Mouse (Mus musculus): Measurements from ENCODE around the gene Dleu7. TPM values are rescaled to one million over a fixed set of nuclear protein-coding genes. Genes with fewer than 3 reads are reported as not detected.

Dleu7 gene
- polyA plus RNA-seq, 1 experiment from 2014 or later: 0.38 TPM

DNA sequence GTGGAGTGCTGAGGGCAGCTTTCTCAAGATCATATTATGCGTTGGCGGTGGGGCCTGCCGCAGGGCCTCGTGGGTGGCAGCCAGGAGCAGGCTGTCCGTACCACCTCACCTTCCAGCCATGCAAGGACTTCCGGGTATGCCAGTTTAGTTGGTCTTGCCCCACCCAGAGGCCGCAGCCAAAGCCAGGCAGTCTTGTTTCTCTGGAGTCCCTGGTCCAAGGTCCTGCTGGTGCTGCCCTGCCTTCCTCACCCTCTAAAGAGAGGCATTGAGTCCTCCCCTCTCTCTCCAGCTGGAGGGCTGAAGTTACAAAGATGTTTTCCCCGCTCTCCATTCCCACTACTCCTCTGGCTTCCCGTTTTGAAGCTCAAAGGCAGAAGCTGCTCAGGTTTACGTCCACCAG, 44.1 kb downstream of the Dleu7 start:
- TF ChIP-seq EP300 (IDR thresholded peaks at IDR 0.05) (no peak), CTCF (IDR thresholded peaks at IDR 0.05) (no peak)
- DNase-seq (ENCODE audit: low spot score) (no peak), ATAC-seq (no peak)
- Histone ChIP-seq H3K4me2 (replicated peaks; ENCODE audit: low read depth, low read length) (no peak overlapping the region), H3K4me1 (ENCODE audit: insufficient read depth, low read depth, low read length) (no peaks in the 10 kb centered on the region), H3K9me3 (ENCODE audit: low read length) (no peaks in the 10 kb centered on the region), H3K9ac (replicated peaks; ENCODE audit: low read depth) (no peak overlapping the region), H3K27ac (ENCODE audit: low read length) (no peak overlapping the region), H3K27me3 (replicated peaks; ENCODE audit: insufficient read depth, low read length) (no peaks in the 10 kb centered on the region), H3K36me3 (ENCODE audit: insufficient read depth, low read length) (no peaks in the 10 kb centered on the region), H3K4me3 (ENCODE audit: low read depth, low read length) (no peak overlapping the region)
- 75% methylated on average over 10 of the region's 10 CpGs for WGBS

DNA sequence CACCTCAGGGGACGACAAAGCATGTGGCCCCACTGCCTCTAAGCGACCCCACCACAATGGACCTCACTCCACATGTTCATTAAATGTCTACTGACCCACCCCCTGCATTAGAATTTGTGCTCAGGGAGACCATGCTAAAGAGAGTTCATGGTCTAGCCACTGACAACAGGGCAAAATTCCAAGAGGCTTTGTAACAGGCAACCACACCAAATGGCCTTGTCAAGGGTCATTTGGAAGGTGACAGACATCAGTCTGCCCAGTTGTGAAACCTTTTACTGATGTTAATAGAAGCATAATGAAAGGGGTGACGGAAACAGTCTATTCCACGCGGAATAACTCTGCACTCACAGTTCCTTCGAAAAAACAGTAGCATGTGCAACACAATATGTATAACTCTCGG, 44.5 kb downstream of the Dleu7 start:
- 76% methylated on average over 7 of the region's 7 CpGs for WGBS
- no peak for DNase-seq (ENCODE audit: low spot score)
- H3K4me2 ChIP-seq (replicated peaks; ENCODE audit: low read depth, low read length): no peak overlapping the region
- no peak for TF ChIP-seq CTCF (IDR thresholded peaks at IDR 0.05)
- TF ChIP-seq EP300 (IDR thresholded peaks at IDR 0.05): no peak
- no peaks in the 10 kb centered on the region for H3K27me3 ChIP-seq (replicated peaks; ENCODE audit: insufficient read depth, low read length)
- H3K9ac ChIP-seq (replicated peaks; ENCODE audit: low read depth): no peak overlapping the region
- no peak overlapping the region for H3K27ac ChIP-seq (ENCODE audit: low read length)
- no peaks in the 10 kb centered on the region for H3K4me1 ChIP-seq (ENCODE audit: insufficient read depth, low read depth, low read length)
- H3K4me3 ChIP-seq (ENCODE audit: low read depth, low read length): no peak overlapping the region
- ATAC-seq: no peak
- H3K36me3 ChIP-seq (ENCODE audit: insufficient read depth, low read length): no peaks in the 10 kb centered on the region
- no peaks in the 10 kb centered on the region for H3K9me3 ChIP-seq (ENCODE audit: low read length)

DNA sequence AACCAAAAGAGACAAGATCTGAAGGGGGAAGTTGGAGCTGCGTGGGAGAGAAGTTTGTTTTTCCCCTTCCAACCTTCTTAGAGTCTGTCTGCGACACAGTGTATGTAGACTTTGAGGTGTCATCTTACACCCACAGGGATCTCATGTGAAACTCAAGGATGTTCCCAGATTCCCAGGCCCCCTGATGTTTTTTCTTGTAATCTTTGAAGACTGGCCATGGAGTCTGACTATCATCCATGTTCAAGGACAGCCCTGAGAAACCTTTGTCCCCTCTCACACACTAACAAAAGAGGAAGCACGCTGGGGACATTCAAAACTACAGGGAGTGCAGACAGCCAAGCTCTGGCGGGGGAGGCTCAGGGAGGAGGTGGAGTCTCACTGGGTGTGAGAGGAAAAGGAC, 47.3 kb downstream of the Dleu7 start:
- no peaks in the 10 kb centered on the region for H3K9me3 ChIP-seq (ENCODE audit: low read length)
- no peaks in the 10 kb centered on the region for H3K36me3 ChIP-seq (ENCODE audit: insufficient read depth, low read length)
- H3K9ac ChIP-seq (replicated peaks; ENCODE audit: low read depth): no peak overlapping the region
- ATAC-seq (peak; percentile 58), DNase-seq (ENCODE audit: low spot score) (peak; percentile 45)
- no peak overlapping the region for H3K4me3 ChIP-seq (ENCODE audit: low read depth, low read length)
- TF ChIP-seq EP300 (IDR thresholded peaks at IDR 0.05): no peak
- TF ChIP-seq CTCF (IDR thresholded peaks at IDR 0.05): no peak
- 28% methylated on average over 4 of the region's 4 CpGs for WGBS
- H3K4me1 ChIP-seq (ENCODE audit: insufficient read depth, low read depth, low read length): no peaks in the 10 kb centered on the region
- no peak overlapping the region for H3K27ac ChIP-seq (ENCODE audit: low read length)
- no peaks in the 10 kb centered on the region for H3K27me3 ChIP-seq (replicated peaks; ENCODE audit: insufficient read depth, low read length)
- H3K4me2 ChIP-seq (replicated peaks; ENCODE audit: low read depth, low read length): no peak overlapping the region

DNA sequence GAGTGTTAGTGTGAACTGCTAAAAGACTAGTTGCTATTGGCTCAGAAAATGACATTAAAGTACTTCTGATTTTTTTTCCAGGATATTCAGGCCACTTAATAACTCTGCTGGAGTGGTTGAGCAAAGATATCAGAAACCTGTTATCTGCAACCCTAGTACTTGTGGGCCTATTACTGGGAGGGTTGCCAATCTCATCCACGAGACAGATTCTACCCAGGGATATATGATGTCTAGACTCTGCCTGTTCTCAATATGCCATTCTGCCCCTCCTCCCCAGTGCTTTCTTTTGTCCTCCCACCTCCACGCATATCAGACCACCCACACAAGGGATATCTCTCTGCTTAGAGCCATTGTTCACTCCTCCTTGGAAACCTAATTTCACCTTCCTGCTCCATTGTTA, 49.3 kb downstream of the Dleu7 start:
- no peak for ATAC-seq
- 37% methylated on average over 2 of the region's 2 CpGs for WGBS
- no peak for TF ChIP-seq EP300 (IDR thresholded peaks at IDR 0.05)
- TF ChIP-seq CTCF (IDR thresholded peaks at IDR 0.05): no peak

DNA sequence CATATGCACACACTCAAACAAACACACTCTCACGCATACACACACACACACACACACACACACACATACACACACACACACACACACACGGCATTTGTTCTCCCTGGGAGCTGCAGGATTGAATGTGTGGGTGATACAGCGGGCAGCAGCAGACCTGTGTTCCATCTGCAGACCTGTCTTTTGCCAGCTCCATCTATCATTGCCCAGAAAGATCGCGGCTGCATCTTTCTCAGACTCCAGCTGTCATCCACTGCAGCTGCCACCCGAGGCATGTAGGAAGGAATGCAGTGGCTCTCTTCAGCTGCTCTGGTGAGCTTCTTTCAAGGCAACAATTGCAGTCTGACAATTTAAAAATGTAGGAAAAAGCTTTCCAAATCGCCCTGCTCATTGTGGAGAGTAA, 56.9 kb downstream of the Dleu7 start:
- ATAC-seq (no peak), DNase-seq (ENCODE audit: low spot score) (no peak)
- Histone ChIP-seq H3K27me3 (replicated peaks; ENCODE audit: insufficient read depth, low read length) (no peaks in the 10 kb centered on the region), H3K4me1 (ENCODE audit: insufficient read depth, low read depth, low read length) (no peaks in the 10 kb centered on the region), H3K9me3 (ENCODE audit: low read length) (no peaks in the 10 kb centered on the region), H3K36me3 (ENCODE audit: insufficient read depth, low read length) (no peaks in the 10 kb centered on the region), H3K9ac (replicated peaks; ENCODE audit: low read depth) (no peak overlapping the region), H3K4me3 (ENCODE audit: low read depth, low read length) (no peak overlapping the region), H3K27ac (ENCODE audit: low read length) (no peak overlapping the region), H3K4me2 (replicated peaks; ENCODE audit: low read depth, low read length) (no peak overlapping the region)
- 45% methylated on average over 7 of the region's 7 CpGs for WGBS
- no peak for TF ChIP-seq CTCF (IDR thresholded peaks at IDR 0.05)
- TF ChIP-seq EP300 (IDR thresholded peaks at IDR 0.05): no peak

More for the DNA sequence above, 49.3 kb downstream of the Dleu7 start:
- no peak overlapping the region for H3K27ac ChIP-seq (ENCODE audit: low read length)
- H3K9me3 ChIP-seq (ENCODE audit: low read length): no peaks in the 10 kb centered on the region
- H3K27me3 ChIP-seq (replicated peaks; ENCODE audit: insufficient read depth, low read length): no peaks in the 10 kb centered on the region
- no peak overlapping the region for H3K9ac ChIP-seq (replicated peaks; ENCODE audit: low read depth)
- H3K4me1 ChIP-seq (ENCODE audit: insufficient read depth, low read depth, low read length): no peaks in the 10 kb centered on the region
- no peaks in the 10 kb centered on the region for H3K36me3 ChIP-seq (ENCODE audit: insufficient read depth, low read length)
- H3K4me3 ChIP-seq (ENCODE audit: low read depth, low read length): no peak overlapping the region
- no peak overlapping the region for H3K4me2 ChIP-seq (replicated peaks; ENCODE audit: low read depth, low read length)
- DNase-seq (ENCODE audit: low spot score): no peak

DNA sequence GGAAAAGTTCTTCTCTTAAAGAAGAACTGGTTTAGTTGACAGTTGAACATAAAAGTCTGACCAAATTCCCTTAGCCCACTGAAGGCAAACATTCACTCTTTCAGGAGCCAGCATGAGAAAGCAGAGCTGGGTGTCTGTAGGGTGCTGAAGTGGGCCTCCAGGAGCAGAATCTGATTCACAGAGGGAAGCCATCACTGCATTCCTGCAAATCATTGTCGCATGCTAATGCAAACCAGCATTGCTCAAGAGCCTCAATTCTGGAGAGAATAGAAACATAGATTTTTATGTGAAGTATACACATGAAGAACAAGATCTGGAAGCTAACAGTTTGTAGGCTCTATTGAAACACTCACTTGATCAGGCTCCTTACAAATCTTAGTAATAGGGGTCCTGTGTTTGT, 57.6 kb downstream of the Dleu7 start:
- TF ChIP-seq EP300 (IDR thresholded peaks at IDR 0.05) (no peak), CTCF (IDR thresholded peaks at IDR 0.05) (no peak)
- Histone ChIP-seq H3K27me3 (replicated peaks; ENCODE audit: insufficient read depth, low read length) (no peaks in the 10 kb centered on the region), H3K36me3 (ENCODE audit: insufficient read depth, low read length) (no peaks in the 10 kb centered on the region), H3K4me1 (ENCODE audit: insufficient read depth, low read depth, low read length) (no peaks in the 10 kb centered on the region), H3K9ac (replicated peaks; ENCODE audit: low read depth) (no peak overlapping the region), H3K27ac (ENCODE audit: low read length) (no peak overlapping the region), H3K9me3 (ENCODE audit: low read length) (no peaks in the 10 kb centered on the region), H3K4me2 (replicated peaks; ENCODE audit: low read depth, low read length) (no peak overlapping the region), H3K4me3 (ENCODE audit: low read depth, low read length) (no peak overlapping the region)
- WGBS: 32% methylated on average over 1 of the region's 1 CpGs
- no peak for ATAC-seq
- DNase-seq (ENCODE audit: low spot score): no peak

DNA sequence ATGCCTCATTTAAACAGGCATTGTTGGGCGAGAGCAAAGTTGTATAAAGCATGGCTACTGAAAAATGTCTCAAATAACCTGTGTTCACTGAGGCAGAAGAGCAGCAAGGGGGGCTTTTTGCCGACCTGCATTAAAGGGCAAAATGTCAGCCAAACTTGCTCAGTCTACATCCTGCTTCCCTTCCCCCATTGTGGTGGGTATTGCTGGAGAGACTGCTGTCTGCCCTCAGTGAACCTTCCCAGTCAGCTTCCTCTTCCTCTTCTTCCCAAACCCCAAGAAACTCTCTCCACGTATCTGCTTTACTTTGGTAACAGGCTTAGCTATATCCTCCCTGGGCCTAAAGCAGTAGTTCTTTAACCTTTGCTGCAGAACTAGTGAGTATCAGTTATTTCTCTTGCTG, 61.9 kb downstream of the Dleu7 start:
- no peak for ATAC-seq
- no peak overlapping the region for H3K4me2 ChIP-seq (replicated peaks; ENCODE audit: low read depth, low read length)
- no peak for TF ChIP-seq EP300 (IDR thresholded peaks at IDR 0.05)
- TF ChIP-seq CTCF (IDR thresholded peaks at IDR 0.05): no peak
- H3K36me3 ChIP-seq (ENCODE audit: insufficient read depth, low read length): no peaks in the 10 kb centered on the region
- H3K27me3 ChIP-seq (replicated peaks; ENCODE audit: insufficient read depth, low read length): no peaks in the 10 kb centered on the region
- no peak overlapping the region for H3K9ac ChIP-seq (replicated peaks; ENCODE audit: low read depth)
- DNase-seq (ENCODE audit: low spot score): peak; percentile 24
- WGBS: 52% methylated on average over 3 of the region's 3 CpGs
- H3K27ac ChIP-seq (ENCODE audit: low read length): no peak overlapping the region
- no peaks in the 10 kb centered on the region for H3K4me1 ChIP-seq (ENCODE audit: insufficient read depth, low read depth, low read length)
- H3K4me3 ChIP-seq (ENCODE audit: low read depth, low read length): no peak overlapping the region
- H3K9me3 ChIP-seq (ENCODE audit: low read length): no peaks in the 10 kb centered on the region

Measured in lung, postnatal 0 days (tissue).